Mouse (Mus musculus): ENCODE data around the gene Krt32.

The Krt32 gene

DNA sequence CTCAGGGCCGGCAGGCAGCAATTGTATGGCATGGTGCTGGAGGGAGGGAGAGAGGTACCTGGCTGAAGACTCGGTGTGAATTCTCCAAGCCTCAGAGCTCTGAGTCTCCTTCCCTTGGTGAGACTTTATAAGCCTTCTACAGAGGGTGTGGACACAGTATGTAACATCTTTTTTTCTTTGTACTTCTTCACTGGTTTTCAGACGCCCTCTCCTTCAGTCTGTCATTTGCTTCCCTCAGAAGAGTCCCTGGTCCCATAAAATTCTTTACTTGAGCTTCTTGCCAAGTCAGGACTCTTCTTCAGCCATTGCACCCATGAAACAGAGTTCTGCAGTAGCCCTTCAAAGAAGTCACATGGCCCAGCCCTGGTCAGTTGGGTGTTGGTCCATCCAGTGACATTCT is 37.6 kb downstream of the Krt32 start, which contains the start of gene Krt31:
TSS of gene Krt31 (minus strand) at position 101 of the 400 bp plus-strand sequence.
- no peak for DNase-seq (ENCODE audit: low spot score)

DNA sequence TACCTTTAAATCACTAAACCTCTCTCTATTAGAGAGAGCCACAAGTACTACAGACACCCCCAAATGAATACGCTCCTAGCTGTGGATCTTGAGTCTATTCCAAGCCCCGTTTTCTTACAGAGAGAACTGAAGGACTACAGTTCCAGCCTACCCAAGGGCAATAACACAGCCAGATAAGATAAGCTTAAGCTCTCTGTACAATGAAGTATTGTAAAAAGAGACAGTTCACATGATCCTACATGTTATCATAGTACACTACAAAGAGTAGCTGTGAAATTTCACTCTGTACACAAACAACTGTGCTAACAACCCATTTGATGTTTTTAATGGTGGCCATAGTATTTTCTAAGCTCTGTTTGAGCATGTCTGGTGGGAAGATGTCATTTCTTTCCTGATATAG is 40.8 kb downstream of the Krt32 start:
- DNase-seq (ENCODE audit: low spot score): no peak

DNA sequence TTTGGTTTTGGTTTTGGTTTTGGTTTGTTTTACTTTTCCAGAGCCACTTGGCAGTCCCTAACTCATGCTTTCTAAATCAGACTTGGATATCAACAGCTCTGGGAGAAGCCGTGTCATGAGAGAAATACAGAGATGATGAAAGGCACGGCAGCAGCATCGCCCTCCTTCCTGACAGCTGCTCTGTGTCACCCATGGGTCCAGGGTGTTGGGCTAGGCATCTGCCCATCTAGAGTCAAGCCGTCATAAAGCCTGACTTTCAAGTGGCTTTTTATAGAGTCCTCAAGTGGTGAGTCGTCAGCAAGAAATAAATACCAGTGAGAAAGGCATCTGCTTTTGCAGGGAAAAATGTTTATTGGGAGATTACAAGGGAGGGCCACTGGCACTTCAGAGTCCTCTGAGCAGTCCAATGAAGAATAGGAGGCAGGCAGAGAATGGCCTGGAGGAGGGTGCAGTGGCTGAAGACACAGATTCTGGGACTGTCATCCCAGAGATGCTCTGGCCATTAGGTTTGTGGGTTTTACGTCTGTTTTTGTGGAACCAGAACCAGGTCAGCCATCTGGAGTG is 41.6 kb downstream of the Krt32 start:
- DNase-seq (ENCODE audit: low spot score): no peak

DNA sequence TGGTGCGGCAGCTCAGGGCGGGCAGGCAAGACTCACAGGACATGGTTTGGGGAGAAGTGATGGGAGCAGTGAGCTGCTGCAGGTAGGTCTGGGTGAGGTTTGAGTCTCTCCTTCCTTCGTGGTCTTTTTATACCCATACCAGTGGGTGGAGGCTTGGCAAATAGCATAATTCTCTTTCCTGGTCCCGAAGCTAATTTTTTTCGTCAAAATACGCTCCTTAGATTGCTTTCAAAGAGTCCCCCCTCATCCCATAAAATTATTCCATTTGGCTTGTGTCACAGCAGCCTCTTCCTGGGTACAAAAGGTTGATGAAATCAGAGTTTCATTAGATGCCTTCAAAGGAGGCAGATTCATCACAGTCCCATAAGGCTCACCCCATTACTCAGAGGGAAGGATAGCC is 46.6 kb downstream of the Krt32 start, which contains the start of gene Krt34:
TSS of gene Krt34 (minus strand) at position 101 of the 400 bp plus-strand sequence.
- DNase-seq (ENCODE audit: low spot score): no peak

All from ovary, postnatal 10 days (tissue).